Mouse (Mus musculus) embryonic facial prominence, embryonic 12.5 days (tissue): ENCODE results near the gene Pdxp. TPM values are rescaled to one million over a fixed set of nuclear protein-coding genes. Genes with fewer than 3 reads are reported as not detected.
"Not testable (repeated sequence)": the region's sequence is repeated elsewhere in the genome, so short reads cannot be mapped to it uniquely, and the experiment has no call there.

Source experiments
- ATAC-seq: fragments of 200-750 bp; cut with Nextera tagmentation; 2 replicates; pipeline ENCODE4 v1.8.0; 2017; ENCODE audit not compliant: insufficient number of reproducible peaks, insufficient read depth, low FRiP score, low TSS enrichment
- H3K27ac ChIP-seq: fragments of 300-500 bp; sonication (generic); 2 replicates; pipeline ENCODE4 v1.5.1; 2016; ENCODE audit warnings: mild to moderate bottlenecking
- H3K27me3 ChIP-seq: fragments of 300-500 bp; sonication (generic); 2 replicates; pipeline ENCODE4 v1.6.1; 2016; ENCODE audit warnings: mild to moderate bottlenecking, moderate library complexity
- H3K36me3 ChIP-seq: fragments of 300-500 bp; sonication (generic); 2 replicates; pipeline ENCODE4 v1.6.1; 2016; ENCODE audit warnings: mild to moderate bottlenecking
- H3K4me1 ChIP-seq: fragments of 300-500 bp; sonication (generic); 2 replicates; pipeline ENCODE4 v1.6.1; 2016
- H3K4me2 ChIP-seq: fragments of 300-500 bp; sonication (generic); replicated peaks from 2 replicates; pipeline ENCODE4 v1.6.1; 2016; ENCODE audit warnings: mild to moderate bottlenecking, moderate library complexity
- H3K4me3 ChIP-seq: fragments of 300-500 bp; sonication (generic); 2 replicates; pipeline ENCODE4 v1.5.1; 2016; ENCODE audit warnings: mild to moderate bottlenecking
- H3K9ac ChIP-seq: fragments of 300-500 bp; sonication (generic); 2 replicates; pipeline ENCODE4 v1.6.1; 2016; ENCODE audit warnings: mild to moderate bottlenecking, moderate library complexity
- H3K9me3 ChIP-seq: fragments of 300-500 bp; sonication (generic); 2 replicates; pipeline ENCODE4 v1.6.1; 2016; ENCODE audit warnings: mild to moderate bottlenecking, moderate library complexity
- WGBS: fragments of 180-500 bp; shearing (Covaris S2); methylation state at CpG from one replicate; pipeline ENCODE4 v1.1.7; 2016; 5-methylcytosine and 5-hydroxymethylcytosine counted together
- polyA plus RNA-seq: library from polyadenylated mRNA; unstranded; fragments of >200 nt; fragmentation: Nextera tagmentation; extraction: Ambion mirVana; gene quantifications from 2 replicates; pipeline ENCODE4 v1.2.1, GENCODE M21; 2016

The Pdxp gene
- polyA plus RNA-seq, 1 experiment from 2014 or later = 37.6 TPM

DNA sequence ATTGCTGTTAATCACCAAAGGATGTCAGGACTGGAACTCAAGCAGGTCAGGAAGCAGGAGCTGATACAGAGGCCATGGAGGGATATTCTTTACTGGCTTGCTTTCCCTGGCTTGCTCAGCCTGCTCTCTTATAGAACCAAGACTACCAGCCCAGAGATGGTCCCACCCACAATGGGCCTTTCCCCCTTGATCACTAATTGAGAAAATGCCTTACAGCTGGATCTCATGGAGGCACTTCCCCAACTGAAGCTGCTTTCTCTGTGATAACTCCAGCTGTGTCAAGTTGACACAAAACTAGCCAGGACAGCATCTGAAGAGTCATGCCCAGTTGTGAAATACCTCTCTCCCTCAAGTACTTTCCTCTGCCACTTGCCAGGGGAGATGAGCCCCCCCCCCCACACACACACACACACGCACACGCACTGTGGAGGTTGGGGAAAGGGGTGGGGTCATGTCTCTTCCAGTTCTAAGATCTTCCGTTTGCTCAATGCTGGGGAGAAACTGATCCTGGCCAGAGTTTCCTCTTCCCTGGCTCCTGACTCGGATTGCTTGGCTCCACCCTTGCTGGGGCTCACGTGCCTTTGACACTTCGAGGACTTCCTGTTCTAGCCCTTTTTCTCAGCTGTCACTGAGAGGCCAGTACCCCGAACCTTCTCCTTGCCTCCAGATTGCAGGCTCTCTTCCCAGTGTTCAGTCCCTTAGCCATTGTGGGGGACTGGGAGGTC lies 34.8 kb upstream of the Pdxp start:
- not testable (repeated sequence) for H3K4me3 ChIP-seq, ATAC-seq, H3K9me3 ChIP-seq, H3K9ac ChIP-seq, H3K27me3 ChIP-seq
- H3K27ac ChIP-seq = peak overlapping the region; percentile 99
- WGBS = 35% methylated on average over 7 of the region's 7 CpGs
- peak overlapping the region; percentile 86 for H3K4me2 ChIP-seq
- H3K36me3 ChIP-seq = peaks cover 27% of the 10 kb centered on the region
- H3K4me1 ChIP-seq = peaks cover 31% of the 10 kb centered on the region

DNA sequence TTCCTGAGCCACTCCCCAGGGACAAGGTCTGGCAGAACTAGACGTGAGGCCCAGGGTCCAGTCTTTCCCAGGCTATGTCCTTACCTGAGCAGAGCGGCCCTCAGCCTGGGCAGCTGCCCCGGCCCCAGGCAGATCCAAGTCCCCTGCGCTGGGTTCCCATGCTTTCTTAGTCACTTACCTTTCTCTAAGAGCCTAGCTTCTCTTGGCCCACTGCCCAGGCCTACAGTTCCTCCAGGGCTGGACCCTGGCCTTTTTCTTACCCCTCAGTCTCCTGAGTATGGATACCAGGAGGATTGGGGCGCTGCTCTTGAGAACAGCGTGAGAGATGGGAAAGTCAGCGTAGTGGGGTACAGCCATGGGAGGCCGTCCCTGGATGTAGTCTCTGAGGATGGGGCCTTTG lies 33.3 kb upstream of the Pdxp start:
- no peak overlapping the region for H3K9ac ChIP-seq
- H3K4me2 ChIP-seq = no peak overlapping the region
- no peak overlapping the region for H3K27ac ChIP-seq

DNA sequence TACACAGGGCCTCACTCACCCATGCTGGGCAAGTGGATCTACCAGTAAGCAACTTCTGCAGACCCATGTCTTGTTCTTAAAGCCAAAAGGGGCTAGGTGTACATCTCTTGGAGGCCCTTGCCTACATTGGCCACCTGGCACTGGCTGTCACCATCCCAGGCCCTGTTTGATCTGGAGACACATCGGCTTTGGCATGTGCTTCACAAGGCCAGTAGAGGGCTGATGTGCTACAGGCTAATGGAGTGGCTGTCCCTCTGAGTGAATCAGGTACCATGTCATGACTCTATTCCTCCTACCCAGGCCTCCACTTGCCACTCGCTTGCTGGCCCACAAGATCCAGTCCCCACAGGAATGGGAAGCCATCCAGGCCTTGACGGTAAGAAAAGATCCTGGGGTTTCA lies 31.9 kb upstream of the Pdxp start:
- H3K36me3 ChIP-seq = peaks cover 53% of the 10 kb centered on the region
- H3K27ac ChIP-seq = no peak overlapping the region
- H3K9ac ChIP-seq = no peak overlapping the region
- no peak overlapping the region for H3K4me2 ChIP-seq
- 96% methylated on average over 3 of the region's 3 CpGs for WGBS
- H3K4me3 ChIP-seq = no peak overlapping the region
- H3K27me3 ChIP-seq = no peaks in the 10 kb centered on the region
- no peaks in the 10 kb centered on the region for H3K9me3 ChIP-seq
- H3K4me1 ChIP-seq = peaks cover 16% of the 10 kb centered on the region
- no peak for ATAC-seq

More for the DNA sequence above, 33.3 kb upstream of the Pdxp start:
- Histone ChIP-seq H3K4me3 (no peak overlapping the region), H3K27me3 (no peaks in the 10 kb centered on the region), H3K4me1 (peaks cover 28% of the 10 kb centered on the region), H3K9me3 (no peaks in the 10 kb centered on the region), H3K36me3 (peaks cover 39% of the 10 kb centered on the region)
- WGBS = 93% methylated on average over 8 of the region's 8 CpGs
- no peak for ATAC-seq

DNA sequence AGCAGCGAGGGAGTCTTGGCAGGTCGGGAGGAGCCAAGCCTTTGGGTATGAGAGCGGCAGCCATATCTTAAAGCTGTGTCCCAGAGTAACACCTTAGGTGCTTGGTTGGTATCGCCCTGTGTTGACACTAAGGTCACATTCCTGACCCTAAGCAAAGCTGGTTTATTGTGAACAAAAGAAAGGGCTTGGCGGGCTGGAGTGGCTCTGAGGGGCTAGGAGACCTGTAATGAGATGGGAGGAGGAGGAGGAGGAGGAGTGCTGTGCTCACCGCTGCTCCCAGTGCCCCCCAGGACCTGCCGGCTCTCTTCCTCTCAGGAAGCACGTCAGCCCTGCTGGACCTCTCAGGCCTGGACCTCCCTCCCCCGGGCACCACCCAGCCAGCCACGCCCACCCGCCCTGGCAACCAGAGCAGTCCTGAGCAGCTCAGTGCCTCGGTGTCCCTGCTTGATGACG lies 24.3 kb upstream of the Pdxp start:
- no peak for ATAC-seq
- Histone ChIP-seq H3K27me3 (no peaks in the 10 kb centered on the region), H3K36me3 (peaks cover 91% of the 10 kb centered on the region), H3K4me1 (peaks cover 21% of the 10 kb centered on the region; the same call in 1 of the 2 replicates), H3K9ac (no peak overlapping the region; the same call in 1 of the 2 replicates), H3K9me3 (no peaks in the 10 kb centered on the region), H3K27ac (no peak overlapping the region), H3K4me3 (no peak overlapping the region), H3K4me2 (no peak overlapping the region)
- WGBS = 38% methylated on average over 13 of the region's 13 CpGs

DNA sequence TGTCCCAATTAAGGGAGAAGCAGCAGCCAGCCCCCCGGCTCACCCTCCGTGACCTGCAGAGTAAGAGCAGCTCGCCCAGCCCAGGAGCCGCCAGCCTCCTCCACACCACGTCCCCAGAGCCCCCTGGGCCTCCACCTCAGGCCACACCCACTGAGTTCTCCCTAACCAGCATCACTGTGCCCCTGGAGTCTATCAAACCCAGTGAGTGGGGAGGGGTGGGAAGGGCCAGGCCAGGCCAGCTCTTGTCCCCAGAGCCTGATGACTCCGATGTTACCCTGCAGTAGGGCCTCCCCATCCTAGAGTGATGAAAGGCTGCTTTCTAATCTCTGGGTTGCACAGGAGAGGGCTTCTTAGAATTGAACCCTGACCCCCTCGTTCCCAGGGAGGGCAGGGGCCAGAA lies 21.3 kb upstream of the Pdxp start:
- peak overlapping the region; percentile 4; the same call in 1 of the 2 replicates for H3K9ac ChIP-seq
- no peaks in the 10 kb centered on the region for H3K9me3 ChIP-seq
- no peaks in the 10 kb centered on the region for H3K27me3 ChIP-seq
- ATAC-seq = no peak
- H3K4me2 ChIP-seq = no peak overlapping the region
- no peak overlapping the region for H3K4me3 ChIP-seq
- WGBS = 56% methylated on average over 7 of the region's 7 CpGs
- no peak overlapping the region for H3K27ac ChIP-seq
- H3K36me3 ChIP-seq = peaks cover 69% of the 10 kb centered on the region
- peaks cover 26% of the 10 kb centered on the region; the same call in 1 of the 2 replicates for H3K4me1 ChIP-seq

DNA sequence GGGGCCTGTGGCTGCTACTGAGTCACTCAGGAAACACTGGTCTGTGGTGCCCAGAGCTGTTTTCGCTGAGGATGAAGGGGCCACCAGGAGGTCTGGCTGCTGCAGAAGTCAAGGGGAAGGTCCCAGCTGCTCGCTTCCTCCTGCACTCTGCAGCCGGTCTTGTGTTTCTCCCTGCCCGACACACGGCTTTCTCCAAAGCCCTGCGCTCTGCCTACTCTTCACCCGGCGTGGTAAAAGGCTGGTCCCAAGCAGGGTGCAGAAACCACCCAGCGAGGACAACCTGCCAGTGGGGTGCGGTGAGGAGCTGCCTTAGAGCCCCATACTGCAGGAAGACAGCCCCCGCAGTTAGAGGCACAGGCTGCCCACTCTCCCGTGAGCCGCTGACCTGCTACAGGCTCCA lies 19.0 kb upstream of the Pdxp start:
- H3K4me3 ChIP-seq = no peak overlapping the region
- ATAC-seq = no peak
- H3K36me3 ChIP-seq = peaks cover 46% of the 10 kb centered on the region
- peaks cover 29% of the 10 kb centered on the region for H3K4me1 ChIP-seq
- peak overlapping the region; percentile 19; the same call in 1 of the 2 replicates for H3K27ac ChIP-seq
- 81% methylated on average over 13 of the region's 13 CpGs for WGBS
- 0 out of 2 replicates have a peak overlapping the region, but pooled peaks have one; percentile 8 for H3K9ac ChIP-seq
- no peaks in the 10 kb centered on the region for H3K9me3 ChIP-seq
- H3K4me2 ChIP-seq = no peak overlapping the region
- no peaks in the 10 kb centered on the region for H3K27me3 ChIP-seq

DNA sequence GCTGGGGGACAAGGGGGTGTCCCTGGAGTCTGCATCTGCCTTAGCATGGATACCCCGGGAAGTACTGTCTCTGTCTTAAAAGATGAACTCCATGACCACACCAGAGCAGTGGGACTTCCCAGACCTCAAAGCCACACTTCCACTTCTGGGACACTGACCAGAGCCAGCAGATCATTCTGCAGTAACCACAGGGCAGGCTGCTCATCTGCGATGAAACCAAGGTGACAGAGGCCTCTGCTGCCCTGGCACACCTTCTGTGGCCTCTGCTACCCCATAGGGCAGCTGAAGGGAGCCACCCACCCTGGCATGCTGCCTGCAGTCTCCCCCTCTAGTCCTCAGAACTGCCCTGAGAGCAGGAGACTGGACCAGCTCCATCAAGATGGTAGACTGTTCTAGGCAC lies 18.0 kb upstream of the Pdxp start:
- H3K4me2 ChIP-seq = no peak overlapping the region
- no peaks in the 10 kb centered on the region for H3K9me3 ChIP-seq
- ATAC-seq = no peak
- no peak overlapping the region for H3K4me3 ChIP-seq
- peaks cover 38% of the 10 kb centered on the region for H3K36me3 ChIP-seq
- no peak overlapping the region for H3K9ac ChIP-seq
- no peak overlapping the region for H3K27ac ChIP-seq
- WGBS = 93% methylated on average over 2 of the region's 2 CpGs
- H3K4me1 ChIP-seq = peaks cover 35% of the 10 kb centered on the region
- no peaks in the 10 kb centered on the region for H3K27me3 ChIP-seq

DNA sequence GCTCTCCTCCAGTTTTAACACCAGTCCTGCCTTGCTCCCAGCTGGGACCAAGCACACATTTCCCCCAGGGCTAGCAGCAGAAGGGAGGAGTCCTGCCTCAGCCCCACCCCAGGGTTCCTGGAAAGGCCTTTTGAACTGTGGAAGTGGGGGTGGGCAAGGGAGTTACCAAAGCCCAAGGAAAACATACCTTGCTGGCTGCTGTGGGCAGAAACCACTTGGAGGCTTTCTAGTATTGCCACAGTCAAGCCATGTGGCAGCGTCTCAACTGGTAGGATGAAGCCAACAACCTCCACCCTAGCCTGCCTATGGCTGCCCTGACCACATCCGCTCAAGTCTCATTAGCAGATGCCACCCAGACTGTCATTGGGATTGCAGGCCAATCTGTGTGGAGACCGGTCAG lies 17.6 kb upstream of the Pdxp start:
- Histone ChIP-seq H3K4me1 (peaks cover 39% of the 10 kb centered on the region), H3K27me3 (no peaks in the 10 kb centered on the region), H3K4me2 (no peak overlapping the region), H3K4me3 (no peak overlapping the region), H3K9me3 (no peaks in the 10 kb centered on the region), H3K27ac (no peak overlapping the region), H3K36me3 (peaks cover 33% of the 10 kb centered on the region), H3K9ac (no peak overlapping the region)
- no peak for ATAC-seq
- WGBS = 82% methylated on average over 3 of the region's 3 CpGs

DNA sequence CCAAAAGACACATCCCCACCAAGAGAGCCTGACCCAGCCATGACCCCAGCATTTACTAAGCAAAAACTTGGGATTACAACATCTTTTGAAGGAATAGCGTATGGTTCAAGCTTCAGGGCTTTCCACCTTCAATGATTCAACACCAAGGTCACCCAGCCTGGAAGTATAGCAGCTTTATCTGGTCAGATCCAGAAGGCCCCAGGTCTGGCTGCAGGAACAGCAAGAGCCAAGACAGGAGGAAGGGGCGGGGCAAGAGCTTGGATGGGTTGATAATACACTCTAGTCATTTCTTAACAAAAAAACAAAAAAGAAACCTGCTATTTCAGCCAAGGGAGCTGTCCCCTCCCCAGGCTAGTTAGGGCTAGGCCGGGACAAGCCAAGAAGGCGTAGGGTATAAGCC lies 16.2 kb upstream of the Pdxp start:
- ATAC-seq = no peak
- Histone ChIP-seq H3K9me3 (no peaks in the 10 kb centered on the region), H3K27ac (no peak overlapping the region), H3K27me3 (no peaks in the 10 kb centered on the region), H3K9ac (no peak overlapping the region), H3K4me3 (no peak overlapping the region), H3K4me2 (no peak overlapping the region), H3K36me3 (peaks cover 22% of the 10 kb centered on the region), H3K4me1 (peaks cover 39% of the 10 kb centered on the region)
- 89% methylated on average over 4 of the region's 4 CpGs for WGBS

DNA sequence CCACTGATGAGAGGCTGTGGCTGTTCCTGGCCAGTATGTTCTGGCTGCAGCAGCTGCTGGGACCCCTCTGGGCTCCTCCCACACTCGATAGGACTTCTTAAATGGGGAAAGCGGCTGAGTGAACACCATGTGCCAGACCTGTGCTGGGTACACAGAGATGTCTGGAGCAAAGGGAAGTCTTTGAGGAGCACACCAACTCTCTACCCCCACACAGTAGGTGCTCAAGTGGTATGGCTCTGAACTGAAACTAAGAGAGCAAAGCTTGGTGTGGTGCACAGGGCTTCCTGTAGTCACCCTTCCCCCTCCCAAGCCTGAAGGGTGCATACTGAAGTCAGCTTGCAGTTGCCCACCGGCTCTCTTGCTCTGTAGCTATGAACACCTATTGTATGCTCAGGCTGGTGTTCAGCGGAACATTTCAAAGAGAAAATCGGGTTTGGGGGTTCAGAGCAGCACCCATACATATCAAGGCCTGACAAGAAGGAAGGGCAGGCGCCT lies 15.2 kb upstream of the Pdxp start:
- Histone ChIP-seq H3K9ac (no peak overlapping the region; the same call in 1 of the 2 replicates), H3K4me2 (peak overlapping the region; percentile 81), H3K4me3 (peak overlapping the region; percentile 75; the same call in 1 of the 2 replicates), H3K36me3 (peaks cover 19% of the 10 kb centered on the region), H3K27me3 (no peaks in the 10 kb centered on the region), H3K9me3 (no peaks in the 10 kb centered on the region), H3K4me1 (peaks cover 39% of the 10 kb centered on the region), H3K27ac (peak overlapping the region; percentile 20; the same call in 1 of the 2 replicates)
- no peak for ATAC-seq
- WGBS = 51% methylated on average over 6 of the region's 6 CpGs

DNA sequence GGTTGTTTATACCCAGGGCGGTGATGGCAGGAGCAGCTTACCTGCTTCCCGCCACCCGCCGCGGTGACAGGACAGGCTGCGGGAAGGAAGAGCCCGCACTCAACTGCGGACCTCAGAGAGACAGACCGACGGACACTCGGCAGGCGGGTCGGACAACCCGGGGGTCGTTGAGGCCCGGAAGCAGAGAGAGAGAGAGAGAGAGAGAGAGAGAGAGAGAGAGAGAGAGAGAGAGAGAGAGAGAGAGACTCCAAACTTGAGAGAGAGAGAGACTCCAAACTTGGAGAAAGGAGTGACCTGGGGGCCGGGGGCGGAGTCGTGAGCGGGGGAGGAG lies 14.3 kb upstream of the Pdxp start, which contains the start of gene Gm49510:
Gene Gm49510, plus strand, starts transcription at position 259 of the 331 bp plus-strand sequence.
- no peak for ATAC-seq
- peaks cover 33% of the 10 kb centered on the region for H3K4me1 ChIP-seq
- no peaks in the 10 kb centered on the region for H3K27me3 ChIP-seq
- 3% methylated on average over 20 of the region's 20 CpGs for WGBS
- H3K27ac ChIP-seq = peak within 1 kb of the TSS; percentile 78
- peak within 1 kb of the TSS; percentile 81 for H3K4me2 ChIP-seq
- peaks cover 24% of the 10 kb centered on the region for H3K36me3 ChIP-seq
- H3K9me3 ChIP-seq = no peaks in the 10 kb centered on the region
- H3K9ac ChIP-seq = peak within 1 kb of the TSS; percentile 80
- peak within 1 kb of the TSS; percentile 75 for H3K4me3 ChIP-seq
